Mouse (Mus musculus) G1E (cell line): ENCODE measurements around the gene Zfp13. TPM values are rescaled to one million over a fixed set of nuclear protein-coding genes. Genes with fewer than 3 reads are reported as not detected.

Experiments used
- ATAC-seq: 2 replicates; pipeline ENCODE4 v1.8.0; 2016; ENCODE audit warnings: mild to moderate bottlenecking; ENCODE audit not compliant: insufficient number of reproducible peaks, poor library complexity, low FRiP score, severe bottlenecking; ENCODE audit errors: extremely low read depth
- DNase-seq: peaks from one replicate; pipeline ENCODE4 v3.0.0; 2012; ENCODE audit warnings: low spot score
- H3K27me3 ChIP-seq: 2 replicates; pipeline ENCODE4 v1.6.1; 2012; ENCODE audit warnings: mild to moderate bottlenecking, low read length, inconsistent platforms; ENCODE audit not compliant: insufficient read depth
- H3K36me3 ChIP-seq: replicated peaks from 2 replicates; pipeline ENCODE3; 2012; ENCODE audit warnings: mild to moderate bottlenecking, inconsistent platforms
- H3K4me1 ChIP-seq: 2 replicates; pipeline ENCODE4 v1.6.1; 2012; ENCODE audit warnings: low read depth, low read length, inconsistent platforms, mixed read lengths; ENCODE audit not compliant: insufficient read depth
- H3K4me3 ChIP-seq: 2 replicates; pipeline ENCODE4 v1.5.1; 2012; ENCODE audit warnings: low read depth, mild to moderate bottlenecking, inconsistent platforms, low read length, moderate library complexity, mixed read lengths
- H3K9me3 ChIP-seq: replicated peaks from 2 replicates; pipeline ENCODE4 v1.6.1; 2012; ENCODE audit warnings: inconsistent platforms
- CTCF ChIP-seq: IDR thresholded peaks from 2 replicates; pipeline ENCODE4 v1.5.1; 2012; ENCODE audit warnings: low read depth, low read length, inconsistent platforms, mixed read lengths
- GATA1 ChIP-seq: IDR thresholded peaks from 2 replicates; pipeline ENCODE4 v1.6.1; 2012; ENCODE audit warnings: borderline replicate concordance, low read length, inconsistent platforms, mixed read lengths
- GATA2 ChIP-seq: IDR thresholded peaks from 2 replicates; pipeline ENCODE4 v1.6.1; 2012; ENCODE audit warnings: low read depth, low read length, inconsistent platforms, borderline replicate concordance
- POLR2AphosphoS5 ChIP-seq: IDR thresholded peaks from 2 replicates; pipeline ENCODE4 v1.6.1; 2012; ENCODE audit warnings: low read depth, low read length, inconsistent platforms; ENCODE audit not compliant: insufficient replicate concordance
- TAL1 ChIP-seq: conservative IDR thresholded peaks from 2 replicates; pipeline ENCODE4 v1.6.1; 2012; ENCODE audit warnings: low read depth, low read length, inconsistent platforms, mixed read lengths
- polyA plus RNA-seq: library from polyadenylated mRNA; stranded (reverse); fragments of >175 nt; gene quantifications from 2 replicates; pipeline ENCODE4 v1.2.3, GENCODE M21; 2012
- total RNA-seq, 2 experiments: library from RNA; stranded (forward) in 1 of 2; stranded (reverse) in 1 of 2; fragments of 200-1000 nt in 1 of 2; fragments of >200 nt in 1 of 2; fragmentation: Nextera tagmentation in 1 of 2; gene quantifications; 2 replicates each; pipeline ENCODE4 v1.2.3; 2014 to 2017

Zfp13 gene
- total and polyA plus RNA-seq, 3 experiments = 0.12 TPM; not detected in 2

GRCm38 (mm10) chr17:23627813-23628212, 28.5 kb upstream of the Zfp13 start:
- H3K27me3 ChIP-seq = peaks cover 17% of the 10 kb centered on the region
- TF ChIP-seq POLR2AphosphoS5 (no peak), GATA2 (no peak), TAL1 (no peak), GATA1 (no peak), CTCF (no peak)

GRCm38 (mm10) chr17:23620351-23620750, 21.1 kb upstream of the Zfp13 start:
- TF ChIP-seq TAL1 (no peak), GATA2 (no peak), GATA1 (no peak)
- no peak overlapping the region for H3K4me3 ChIP-seq
- ATAC-seq (no peak), DNase-seq (no peak)
- H3K9me3 ChIP-seq = no peaks in the 10 kb centered on the region
- peaks cover 16% of the 10 kb centered on the region for H3K27me3 ChIP-seq
- H3K4me1 ChIP-seq = no peaks in the 10 kb centered on the region
- H3K36me3 ChIP-seq = no peaks in the 10 kb centered on the region

More at GRCm38 (mm10) chr17:23627813-23628212, 28.5 kb upstream of the Zfp13 start:
- ATAC-seq (no peak), DNase-seq (no peak)
- no peaks in the 10 kb centered on the region for H3K36me3 ChIP-seq
- no peaks in the 10 kb centered on the region for H3K9me3 ChIP-seq
- no peak overlapping the region for H3K4me3 ChIP-seq
- H3K4me1 ChIP-seq = peaks cover 2% of the 10 kb centered on the region

DNA sequence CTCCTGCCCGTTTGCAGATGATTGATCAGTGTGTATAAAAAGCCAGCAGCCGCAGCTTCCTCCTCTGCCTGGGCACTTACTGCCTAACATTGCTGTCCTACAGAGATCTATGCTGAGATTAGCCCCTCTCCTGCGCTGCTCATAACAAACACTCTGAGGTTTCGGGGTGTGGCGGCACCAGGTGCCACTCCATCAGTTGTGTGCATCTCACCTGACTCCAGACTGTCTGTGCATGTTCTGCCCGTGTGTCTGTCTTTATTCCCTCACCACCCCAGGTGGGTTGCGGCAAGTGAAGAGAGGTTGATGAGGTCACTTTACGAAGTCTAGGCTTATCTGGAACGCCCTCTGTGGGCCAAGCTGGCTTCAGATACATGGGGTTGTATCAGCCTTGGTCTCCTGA, 17.8 kb upstream of the Zfp13 start:
- no peaks in the 10 kb centered on the region for H3K4me1 ChIP-seq
- no peaks in the 10 kb centered on the region for H3K9me3 ChIP-seq
- H3K36me3 ChIP-seq = no peaks in the 10 kb centered on the region
- ATAC-seq = no peak
- peaks cover 13% of the 10 kb centered on the region for H3K27me3 ChIP-seq
- DNase-seq = no peak
- no peak overlapping the region for H3K4me3 ChIP-seq
- TF ChIP-seq TAL1 (no peak), GATA2 (no peak), POLR2AphosphoS5 (no peak), GATA1 (no peak), CTCF (no peak)

DNA sequence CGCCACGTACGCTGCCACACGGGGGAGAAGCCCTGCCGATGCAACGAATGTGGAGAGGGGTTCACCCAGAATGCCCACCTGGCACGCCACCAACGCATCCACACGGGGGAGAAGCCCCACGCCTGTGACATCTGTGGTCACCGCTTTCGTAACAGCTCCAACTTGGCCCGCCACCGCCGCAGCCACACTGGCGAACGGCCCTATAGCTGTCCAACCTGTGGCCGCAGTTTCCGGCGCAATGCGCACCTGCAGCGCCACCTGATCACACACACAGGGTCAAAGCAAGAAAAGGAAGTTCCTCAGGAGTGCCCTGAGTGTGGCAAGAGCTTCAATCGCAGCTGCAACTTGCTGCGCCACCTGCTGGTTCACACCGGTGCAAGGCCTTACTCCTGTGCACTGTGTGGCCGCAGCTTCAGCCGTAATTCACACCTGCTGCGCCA, 11.1 kb upstream of the Zfp13 start:
- no peak for DNase-seq
- no peaks in the 10 kb centered on the region for H3K9me3 ChIP-seq
- H3K36me3 ChIP-seq = no peaks in the 10 kb centered on the region
- TF ChIP-seq GATA1 (no peak), CTCF (peak; percentile 40; the same call in 1 of the 2 replicates)
- H3K27me3 ChIP-seq = peaks cover 31% of the 10 kb centered on the region
- no peak overlapping the region for H3K4me3 ChIP-seq
- ATAC-seq = no peak
- peaks cover 6% of the 10 kb centered on the region; the same call in 1 of the 2 replicates for H3K4me1 ChIP-seq

- no peaks in the 10 kb centered on the region for H3K9me3 ChIP-seq
- H3K36me3 ChIP-seq = no peaks in the 10 kb centered on the region
- no peak for TF ChIP-seq GATA1
- TF ChIP-seq GATA2 = no peak
- TF ChIP-seq CTCF = no peak
- TF ChIP-seq POLR2AphosphoS5 = no peak
- no peak for TF ChIP-seq TAL1
- DNase-seq (no peak), ATAC-seq (no peak)
- H3K4me1 ChIP-seq = peaks cover 6% of the 10 kb centered on the region; the same call in 1 of the 2 replicates
- H3K27me3 ChIP-seq = peaks cover 32% of the 10 kb centered on the region
- no peak overlapping the region for H3K4me3 ChIP-seq
Observed at GRCm38 (mm10) chr17:23609612-23610011, 10.3 kb upstream of the Zfp13 start.

DNA sequence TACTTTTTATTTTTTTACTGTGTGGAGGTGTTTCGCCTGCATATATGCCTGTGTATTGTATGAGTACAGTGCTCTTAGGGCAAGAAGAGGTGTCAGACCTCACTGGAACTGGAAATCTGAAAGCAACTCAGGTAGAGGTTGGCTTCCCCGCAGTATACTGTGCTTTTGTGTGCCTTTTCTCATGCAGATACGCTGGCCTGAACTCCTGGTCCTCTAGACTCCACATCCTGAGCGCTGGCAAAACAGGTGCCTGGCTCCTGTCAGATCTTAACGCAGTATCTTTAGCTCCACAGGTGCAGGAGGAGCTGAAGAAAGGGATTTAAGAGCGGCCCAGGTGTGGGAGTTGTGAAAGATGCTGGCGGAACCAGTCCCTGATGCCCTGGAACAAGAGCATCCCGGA, 5.9 kb upstream of the Zfp13 start:
- ATAC-seq (no peak), DNase-seq (no peak)
- Histone ChIP-seq H3K36me3 (no peaks in the 10 kb centered on the region), H3K4me3 (no peak overlapping the region), H3K27me3 (peaks cover 18% of the 10 kb centered on the region; the same call in 1 of the 2 replicates), H3K9me3 (no peaks in the 10 kb centered on the region), H3K4me1 (peaks cover 27% of the 10 kb centered on the region)
- TF ChIP-seq GATA1 = no peak

DNA sequence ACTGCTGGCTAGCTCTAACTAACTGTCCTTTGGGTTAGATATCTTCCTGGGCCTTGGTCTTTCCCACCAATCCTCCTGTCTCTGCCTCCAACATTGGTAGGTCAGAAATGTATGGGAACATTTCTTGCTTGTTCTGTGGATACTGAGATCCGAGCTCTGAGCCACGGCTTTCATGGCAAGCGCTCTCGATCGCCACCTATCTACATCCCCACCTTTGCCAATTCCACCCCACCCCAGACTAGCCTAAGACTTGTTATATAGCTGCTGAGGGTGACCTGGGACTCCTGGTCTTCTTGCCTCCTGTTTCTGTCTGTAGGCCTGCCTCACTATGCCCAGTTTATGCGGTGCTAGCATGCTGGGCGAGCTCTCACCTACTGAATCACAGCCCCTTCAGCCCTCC, 5.1 kb upstream of the Zfp13 start:
- H3K4me3 ChIP-seq = no peak overlapping the region
- H3K4me1 ChIP-seq = peaks cover 32% of the 10 kb centered on the region
- H3K36me3 ChIP-seq = no peaks in the 10 kb centered on the region
- no peak for TF ChIP-seq GATA2
- TF ChIP-seq GATA1 = no peak
- no peak for TF ChIP-seq TAL1
- no peak for TF ChIP-seq POLR2AphosphoS5
- TF ChIP-seq CTCF = no peak
- peaks cover 10% of the 10 kb centered on the region; the same call in 1 of the 2 replicates for H3K27me3 ChIP-seq
- ATAC-seq (no peak), DNase-seq (no peak)
- no peaks in the 10 kb centered on the region for H3K9me3 ChIP-seq
